Mouse (Mus musculus) ovary, adult 2 months (tissue): ENCODE results near the gene Vmn2r58. TPM values are rescaled to one million over a fixed set of nuclear protein-coding genes. Genes with fewer than 3 reads are reported as not detected.

Experiments
- polyA plus RNA-seq: library from polyadenylated mRNA; depleted of rRNA; stranded (reverse); fragments of >200 nt; gene quantifications from 2 replicates; pipeline ENCODE4 v1.2.3, GENCODE M21; 2012; rRNA removed

Vmn2r58 gene
- not detected in 2 replicates for polyA plus RNA-seq

GRCm38 (mm10) chr7:41872612-41873011 lies at the start of gene Vmn2r58:
TSS of gene Vmn2r58 (minus strand) at chr7:41872712.

Other genes starting within 250 kb of the Vmn2r58 start
- 0.28 and 0.35 TPM in 2 replicates for gene Zfp788, start 239.5 kb downstream of the Vmn2r58 start, polyA plus RNA-seq
- gene Vmn2r59, start 186.3 kb upstream of the Vmn2r58 start, polyA plus RNA-seq: not detected in 2 replicates
- not detected in 2 replicates for gene Vmn2r60, start 235.1 kb upstream of the Vmn2r58 start, polyA plus RNA-seq